ENCODE assay signal across 28 mouse cellular contexts in the genomic region with DNA sequence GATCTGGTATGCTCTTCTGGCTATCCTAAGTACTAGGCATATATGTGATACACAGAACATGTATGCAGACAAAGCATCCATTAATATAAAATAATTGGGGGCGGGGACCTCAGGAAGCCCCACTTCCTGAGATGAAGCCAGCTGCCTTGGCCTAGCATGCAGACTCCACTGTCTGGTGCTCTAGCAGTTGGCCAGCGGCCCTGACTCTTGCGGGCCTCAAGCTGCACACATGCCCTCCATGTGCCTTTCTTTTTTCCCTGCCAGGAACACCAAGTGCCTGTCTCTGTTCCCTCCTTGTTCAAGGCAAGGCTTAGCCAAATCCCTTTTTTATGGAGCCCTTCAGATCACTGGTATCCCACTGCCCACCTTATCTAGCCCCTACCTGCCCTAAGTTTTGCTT. TPM values are rescaled to one million over a fixed set of nuclear protein-coding genes. Genes with fewer than 3 reads are reported as not detected.
DNase-seq lines count a peak whose midpoint lies in the region; ATAC-seq lines count a peak whose summit lies in the region.
"Had no signal": no experiment of that assay in that cellular context is flagged by ENCODE, and none has a peak within 500 bp of the region (broad histone marks: within the 10 kb centered on the region; RNA-seq: fewer than 3 reads in every experiment).

No protein-coding gene starts in this region.

- H3K36me3 ChIP-seq in embryonic facial prominence, embryonic 14.5 days (ENCODE audit: control insufficient read depth, insufficient read depth, low read length), result peaks cover 98% of the 10 kb centered on the region
- H3K36me3 ChIP-seq in embryonic facial prominence, embryonic 10.5 days (replicated peaks), result peaks cover 100% of the 10 kb centered on the region

- no peaks in the 10 kb centered on the region for H3K27me3 ChIP-seq in embryonic facial prominence, embryonic 14.5 days (replicated peaks; ENCODE audit: control insufficient read depth, insufficient read depth, low read length)
- no peaks in the 10 kb centered on the region for H3K27me3 ChIP-seq in embryonic facial prominence, embryonic 10.5 days (replicated peaks; ENCODE audit: low read depth, poor library complexity, severe bottlenecking)
- H3K27me3 ChIP-seq: CH12.LX; embryonic facial prominence, embryonic 12.5 days; heart, embryonic 12.5 days; hindbrain, embryonic 13.5 days; limb, embryonic 15.5 days; liver, embryonic 13.5 days; megakaryocyte, embryonic 14.5 days; midbrain, embryonic 13.5 days had no signal

- no peaks in the 10 kb centered on the region for H3K4me1 ChIP-seq in embryonic facial prominence, embryonic 14.5 days (ENCODE audit: control insufficient read depth, insufficient read depth, low read length)
- no peaks in the 10 kb centered on the region for H3K4me1 ChIP-seq in embryonic facial prominence, embryonic 10.5 days
- H3K4me1 ChIP-seq: embryonic facial prominence, embryonic 12.5 days; heart, embryonic 12.5 days; hindbrain, embryonic 13.5 days; limb, embryonic 15.5 days; liver, embryonic 13.5 days; midbrain, embryonic 13.5 days had no signal

- H3K9ac ChIP-seq in embryonic facial prominence, embryonic 14.5 days (ENCODE audit: low read depth, low read length), result no peak overlapping the region
- H3K9ac ChIP-seq: embryonic facial prominence, embryonic 12.5 days; heart, embryonic 12.5 days; hindbrain, embryonic 13.5 days; limb, embryonic 15.5 days; liver, embryonic 13.5 days; midbrain, embryonic 13.5 days had no signal

- no peak overlapping the region for H3K4me2 ChIP-seq in embryonic facial prominence, embryonic 14.5 days (ENCODE audit: low read depth, low read length)
- H3K4me2 ChIP-seq: embryonic facial prominence, embryonic 12.5 days; heart, embryonic 12.5 days; hindbrain, embryonic 13.5 days; limb, embryonic 15.5 days; liver, embryonic 13.5 days; midbrain, embryonic 13.5 days had no signal

- H3K27ac ChIP-seq in embryonic facial prominence, embryonic 14.5 days (replicated peaks; ENCODE audit: low read depth, low read length), result no peak overlapping the region
- no peak overlapping the region for H3K27ac ChIP-seq in embryonic facial prominence, embryonic 10.5 days (replicated peaks)
- H3K27ac ChIP-seq: embryonic facial prominence, embryonic 12.5 days; heart, adult 2 months; hindbrain, embryonic 13.5 days; limb, embryonic 15.5 days; liver, embryonic 13.5 days; midbrain, embryonic 13.5 days had no signal

- intact Hi-C loops in left cerebral cortex, postnatal 4 days (cut with DNase I), result no loop called here

- WGBS in embryonic facial prominence, embryonic 14.5 days, result 66% methylated on average over 3 of the region's 3 CpGs
- 90% methylated on average over 3 of the region's 3 CpGs for WGBS in embryonic facial prominence, embryonic 10.5 days

- no peak overlapping the region for H3K4me3 ChIP-seq in embryonic facial prominence, embryonic 14.5 days (ENCODE audit: low read depth, low read length)
- H3K4me3 ChIP-seq in embryonic facial prominence, embryonic 10.5 days, result no peak overlapping the region
- H3K4me3 ChIP-seq: embryonic facial prominence, embryonic 12.5 days; heart, adult 2 months; heart, embryonic 12.5 days; hindbrain, embryonic 13.5 days; limb, embryonic 15.5 days; liver, embryonic 13.5 days; megakaryocyte, embryonic 14.5 days; midbrain, embryonic 13.5 days had no signal

- DNase-seq in cerebellum, adult 11-12 months, result peak; percentile 22
- DNase-seq in cerebellum, adult 11 months, result no peak
- peak; percentile 11 for DNase-seq in embryonic facial prominence, embryonic 14.5 days (ENCODE audit: low spot score)
- no peak for DNase-seq in embryonic facial prominence, embryonic 10.5 days (ENCODE audit: low spot score)
- DNase-seq in left cerebral cortex, postnatal 4 days, result peak; percentile 62
- no peak for DNase-seq in left cerebral cortex, adult 8-10 months (ENCODE audit: low spot score in 2 of 2)
- peak; percentile 32 to 33 for DNase-seq in cerebellum, postnatal 36 days
- DNase-seq: adrenal gland, adult 2 months; adrenal gland, postnatal 36 days; heart, adult 2 months; heart, postnatal 4 days; kidney, adult 9 months; kidney, postnatal 10 days; liver, embryonic 13.5 days; lung, adult 18-20 months; lung, postnatal 4 days had no signal

- no peaks in the 10 kb centered on the region for H3K9me3 ChIP-seq in embryonic facial prominence, embryonic 14.5 days (ENCODE audit: control insufficient read depth, low read length)
- no peaks in the 10 kb centered on the region for H3K9me3 ChIP-seq in embryonic facial prominence, embryonic 10.5 days
- H3K9me3 ChIP-seq: embryonic facial prominence, embryonic 12.5 days; heart, embryonic 12.5 days; hindbrain, embryonic 13.5 days; limb, embryonic 15.5 days; liver, embryonic 13.5 days; megakaryocyte, embryonic 14.5 days; midbrain, embryonic 13.5 days had no signal

- ATAC-seq in embryonic facial prominence, embryonic 14.5 days (ENCODE audit: low read depth), result no peak
- ATAC-seq: activated CD4-positive, CD25-positive, alpha-beta regulatory T cell, adult 4 months; forebrain, embryonic 16.5 days; intestine, postnatal 0 days; lung, postnatal 0 days; midbrain, embryonic 13.5 days had no signal

RNA-seq across cellular contexts. Expression of a gene that starts 22.4 kb away (rescaled TPM):
- polyA plus RNA-seq in embryonic facial prominence, embryonic 14.5 days (2014; fragmentation: Nextera tagmentation; extraction: Ambion mirVana), result 80.9 and 90.7 TPM in 2 replicates
- 98.8 and 108 TPM in 2 replicates for polyA plus RNA-seq in embryonic facial prominence, embryonic 10.5 days (2016; fragmentation: Nextera tagmentation; extraction: Ambion mirVana)
- 10 to 100 TPM; 70.7 to 75.5 TPM for total RNA-seq in left cerebral cortex, postnatal 4 days (2021)
- total RNA-seq in left cerebral cortex, adult 8-10 months (2022), result 10 to 100 TPM; 47.1 to 49.6 (median 48.2) TPM

RNA-seq across cellular contexts. Expression of a gene that starts 35.6 kb away (rescaled TPM):
- 3.8 and 4.8 TPM in 2 replicates for polyA plus RNA-seq in embryonic facial prominence, embryonic 14.5 days (2014; fragmentation: Nextera tagmentation; extraction: Ambion mirVana)
- 0.23 and 0.37 TPM in 2 replicates for polyA plus RNA-seq in embryonic facial prominence, embryonic 10.5 days (2016; fragmentation: Nextera tagmentation; extraction: Ambion mirVana)
- total RNA-seq in left cerebral cortex, postnatal 4 days (2021), result under 1 TPM in 1 of 2 experiments, not detected in 1; 0.42 TPM
- under 1 TPM; 0.50 to 0.84 (median 0.73) TPM for total RNA-seq in left cerebral cortex, adult 8-10 months (2022)
- total RNA-seq: CH12.LX; monocyte, adult 5-6 weeks had no signal

RNA-seq across cellular contexts. Expression of a gene that starts 55.4 kb away (rescaled TPM):
- polyA plus RNA-seq in embryonic facial prominence, embryonic 14.5 days (2014; fragmentation: Nextera tagmentation; extraction: Ambion mirVana), result 273 and 291 TPM in 2 replicates
- polyA plus RNA-seq in embryonic facial prominence, embryonic 10.5 days (2016; fragmentation: Nextera tagmentation; extraction: Ambion mirVana), result 248 and 267 TPM in 2 replicates
- 100 to 1,000 TPM; 107 to 109 TPM for total RNA-seq in left cerebral cortex, postnatal 4 days (2021)
- 10 to 100 TPM; 76.3 to 81.3 (median 77.7) TPM for total RNA-seq in left cerebral cortex, adult 8-10 months (2022)

Comparison
In these comparisons a context has a peak if more than half of its experiments do, and no peak if none do; other contexts are left out.
1. DNase-seq: peak in cerebellum, adult 11-12 months (single experiment), embryonic facial prominence, embryonic 14.5 days (single experiment), left cerebral cortex, postnatal 4 days (single experiment) and cerebellum, postnatal 36 days (2 of 2); none in cerebellum, adult 11 months (single experiment), embryonic facial prominence, embryonic 10.5 days (single experiment) and left cerebral cortex, adult 8-10 months (0 of 2).